ENCODE assay signal across 20 mouse cellular contexts in the genomic region with DNA sequence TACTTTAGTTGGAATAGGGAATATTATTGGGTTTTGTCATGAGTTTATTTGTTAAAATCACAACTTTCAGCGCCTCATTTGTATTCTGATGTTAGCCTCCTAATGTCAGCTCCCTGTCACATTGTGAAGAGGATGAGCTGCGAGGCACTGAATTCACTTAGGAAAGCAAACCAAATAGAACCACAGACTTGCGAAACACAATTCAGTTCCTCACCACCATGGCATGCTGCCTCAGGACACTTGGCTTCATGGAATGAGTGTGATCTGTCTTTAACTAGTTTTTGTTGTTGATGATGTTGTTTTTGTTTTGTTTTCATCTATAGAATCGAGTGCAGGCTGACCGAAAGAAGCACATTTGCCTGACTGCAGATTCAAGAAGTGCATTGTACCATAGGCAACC. TPM values are rescaled to one million over a fixed set of nuclear protein-coding genes. Genes with fewer than 3 reads are reported as not detected.
DNase-seq lines count a peak whose midpoint lies in the region; ATAC-seq and TF ChIP-seq lines count a peak whose summit lies in the region.
"Had no signal": no experiment of that assay in that cellular context is flagged by ENCODE, and none has a peak within 500 bp of the region (broad histone marks: within the 10 kb centered on the region; RNA-seq: fewer than 3 reads in every experiment).

No protein-coding gene starts in this region.

- H3K9me3 ChIP-seq in lung, postnatal 0 days (ENCODE audit: low read length) = no peaks in the 10 kb centered on the region
- no peaks in the 10 kb centered on the region for H3K9me3 ChIP-seq in kidney, embryonic 14.5 days (ENCODE audit: control insufficient read depth, low read length)
- H3K9me3 ChIP-seq: embryonic facial prominence, embryonic 10.5 days; limb, embryonic 13.5 days; lung, embryonic 15.5 days had no signal

- H3K4me2 ChIP-seq in lung, postnatal 0 days (replicated peaks; ENCODE audit: low read depth, low read length) = no peak overlapping the region
- H3K4me2 ChIP-seq in kidney, embryonic 14.5 days (replicated peaks; ENCODE audit: low read depth, low read length) = no peak overlapping the region
- H3K4me2 ChIP-seq: heart, embryonic 11.5 days; limb, embryonic 13.5 days; lung, embryonic 15.5 days had no signal

- ATAC-seq in lung, postnatal 0 days = no peak
- ATAC-seq in neutrophil, adult 5-6 weeks (ENCODE audit: extremely low read depth, insufficient number of reproducible peaks, low FRiP score, poor library complexity, severe bottlenecking) = peak; percentile 11; the same call in 1 of the 2 replicates
- ATAC-seq in kidney, embryonic 14.5 days (ENCODE audit: low FRiP score, low TSS enrichment) = no peak
- ATAC-seq: hindbrain, embryonic 16.5 days had no signal

- TF ChIP-seq EP300 in lung, postnatal 0 days (IDR thresholded peaks at IDR 0.05) = no peak

- no peak for TF ChIP-seq CTCF in lung, postnatal 0 days (IDR thresholded peaks at IDR 0.05)

- no peak overlapping the region for H3K27ac ChIP-seq in lung, postnatal 0 days (ENCODE audit: low read length)
- no peak overlapping the region for H3K27ac ChIP-seq in kidney, embryonic 14.5 days (ENCODE audit: low read depth, low read length)
- H3K27ac ChIP-seq: embryonic facial prominence, embryonic 10.5 days; limb, embryonic 13.5 days; lung, embryonic 15.5 days had no signal

- H3K27me3 ChIP-seq in lung, postnatal 0 days (replicated peaks; ENCODE audit: insufficient read depth, low read length) = no peaks in the 10 kb centered on the region
- no peaks in the 10 kb centered on the region for H3K27me3 ChIP-seq in kidney, embryonic 14.5 days (ENCODE audit: control insufficient read depth, insufficient read depth, low read length)
- H3K27me3 ChIP-seq: limb, embryonic 13.5 days; lung, embryonic 15.5 days had no signal

- no peaks in the 10 kb centered on the region for H3K36me3 ChIP-seq in lung, postnatal 0 days (ENCODE audit: insufficient read depth, low read length)
- H3K36me3 ChIP-seq in kidney, embryonic 14.5 days (ENCODE audit: control insufficient read depth, insufficient read depth, low read length) = no peaks in the 10 kb centered on the region
- H3K36me3 ChIP-seq: embryonic facial prominence, embryonic 10.5 days; limb, embryonic 13.5 days; lung, embryonic 15.5 days had no signal

- intact Hi-C loops in gastrocnemius, postnatal 14 days (cut with DNase I; ENCODE audit: low total_unique reads) = no loop called here

- H3K9ac ChIP-seq in lung, postnatal 0 days (replicated peaks; ENCODE audit: low read depth) = no peak overlapping the region
- H3K9ac ChIP-seq in kidney, embryonic 14.5 days (ENCODE audit: low read depth, low read length) = no peak overlapping the region
- H3K9ac ChIP-seq: limb, embryonic 13.5 days; lung, embryonic 15.5 days had no signal

- 54% methylated on average over 5 of the region's 5 CpGs for WGBS in lung, postnatal 0 days
- 80% methylated on average over 5 of the region's 5 CpGs for WGBS in kidney, embryonic 14.5 days

- H3K4me3 ChIP-seq in lung, postnatal 0 days (ENCODE audit: low read depth, low read length) = no peak overlapping the region
- H3K4me3 ChIP-seq in kidney, embryonic 14.5 days (ENCODE audit: low read length) = no peak overlapping the region
- H3K4me3 ChIP-seq: embryonic facial prominence, embryonic 10.5 days; erythroblast, embryonic 14.5 days; limb, embryonic 13.5 days; lung, embryonic 15.5 days had no signal

- H3K4me1 ChIP-seq in lung, postnatal 0 days (ENCODE audit: insufficient read depth, low read depth, low read length) = no peaks in the 10 kb centered on the region; the same call in 1 of the 2 replicates
- H3K4me1 ChIP-seq in kidney, embryonic 14.5 days (ENCODE audit: control insufficient read depth, insufficient read depth, low read length) = no peaks in the 10 kb centered on the region
- H3K4me1 ChIP-seq: embryonic facial prominence, embryonic 10.5 days; limb, embryonic 13.5 days; lung, embryonic 15.5 days had no signal

- DNase-seq in lung, postnatal 0 days (ENCODE audit: low spot score) = peak; percentile 16
- no peak for DNase-seq in lung, postnatal 4 days
- peak; percentile 51 for DNase-seq in Muller cell, postnatal 12 days (ENCODE audit: inconsistent ontology term)
- peak; percentile 23 for DNase-seq in brain, adult 2 months (ENCODE audit: low read depth, low spot score)
- DNase-seq in gastrocnemius, postnatal 14 days = no peak
- DNase-seq: adrenal gland, postnatal 25 days; cerebellum, postnatal 14 days; gastrocnemius, postnatal 10 days; heart, postnatal 36 days; kidney, adult 8-10 months; midbrain, embryonic 14.5 days; thymus, adult 2 months had no signal

RNA-seq across cellular contexts. Expression of a gene that starts 35.9 kb away (rescaled TPM):
- polyA plus RNA-seq in lung, postnatal 0 days (2015; fragmentation: Nextera tagmentation; extraction: Ambion mirVana) = 68.9 and 79.4 TPM in 2 replicates
- 121 and 136 TPM in 2 replicates for total RNA-seq in neutrophil, adult 5-6 weeks (2017)
- 1 to 10 TPM; 1.3 to 1.4 TPM for total RNA-seq in gastrocnemius, postnatal 14 days (2021)
- polyA plus RNA-seq in kidney, embryonic 14.5 days (2014; fragmentation: Nextera tagmentation; extraction: Ambion mirVana) = 101 and 106 TPM in 2 replicates

Comparison
In these comparisons a context has a peak if more than half of its experiments do, and no peak if none do; other contexts are left out.
1. DNase-seq: peak in lung, postnatal 0 days (single experiment), Muller cell, postnatal 12 days (single experiment) and brain, adult 2 months (single experiment); none in lung, postnatal 4 days (0 of 2) and gastrocnemius, postnatal 14 days (single experiment).
2. RNA of a gene that starts 35.9 kb away (total RNA-seq): 121 to 136 TPM in neutrophil, adult 5-6 weeks; 1.3 to 1.4 TPM in gastrocnemius, postnatal 14 days; every median in the first group is over 10 times any median in the second.